ENCODE assay signal across 8 mouse cellular contexts in genomic region chr11:20831600-20832137, GRCm38 (mm10). TPM values are rescaled to one million over a fixed set of nuclear protein-coding genes. Genes with fewer than 3 reads are reported as not detected.
DNase-seq lines count a peak whose midpoint lies in the region; ATAC-seq and TF ChIP-seq lines count a peak whose summit lies in the region.

No protein-coding gene starts in this region.

- in situ Hi-C loops in ES-E14 (cut with MboI; ENCODE audit: low sequenced_read_pairs in 2 of 2, unreplicated experiment in 2 of 2) = no loop called here

- no peak for DNase-seq in gastrocnemius, adult 2 months
- no peak for DNase-seq in gastrocnemius, postnatal 25 days
- DNase-seq in ES-E14 (ENCODE audit: low read depth, low spot score) = no peak
- DNase-seq in hindbrain, embryonic 11.5 days (ENCODE audit: low spot score) = no peak
- DNase-seq in liver, embryonic 11.5 days (ENCODE audit: low spot score) = no peak
- DNase-seq in spleen, postnatal 14 days (ENCODE audit: low spot score in 2 of 2) = no peak

- intact Hi-C loops in gastrocnemius, adult 2 months (cut with DNase I) = loop anchor here (1.0 to 10.0 kb wide), 2 partner anchors 27 to 87 kb away; partner anchors contain the start of gene Aftph

- no peaks in the 10 kb centered on the region for H3K27me3 ChIP-seq in hindbrain, embryonic 11.5 days (ENCODE audit: control insufficient read depth, insufficient read depth, low read length)
- peaks cover 19% of the 10 kb centered on the region; the same call in 1 of the 2 replicates for H3K27me3 ChIP-seq in liver, embryonic 11.5 days (replicated peaks; ENCODE audit: control insufficient read depth, insufficient read depth, low read length)
- no peaks in the 10 kb centered on the region for H3K27me3 ChIP-seq in midbrain, embryonic 16.5 days (ENCODE audit: control insufficient read depth, insufficient read depth, low read depth, low read length)

- TF ChIP-seq POLR2A in cortical plate, adult 2 months (IDR thresholded peaks at IDR 0.05; ENCODE audit: extremely low read depth, insufficient read depth, low read length) = no peak

- TF ChIP-seq CTCF in gastrocnemius, adult 2 months (IDR thresholded peaks at IDR 0.05) = no peak
- no peak for TF ChIP-seq CTCF in cortical plate, adult 2 months (IDR thresholded peaks at IDR 0.05; ENCODE audit: extremely low read depth, insufficient read depth, low read length)

- peak overlapping the region; percentile 98 for H3K4me3 ChIP-seq in gastrocnemius, adult 2 months
- H3K4me3 ChIP-seq in ES-E14 (ENCODE audit: insufficient read depth in 1 of 2, low read depth in 1 of 2, low read length in 2 of 2, poor library complexity in 1 of 2, severe bottlenecking in 1 of 2) = peak overlapping the region; percentile 83 to 97
- H3K4me3 ChIP-seq in cortical plate, adult 2 months (ENCODE audit: insufficient read depth, low read length) = peak overlapping the region; percentile 90
- H3K4me3 ChIP-seq in hindbrain, embryonic 11.5 days (ENCODE audit: low read depth, low read length) = peak overlapping the region; percentile 91
- H3K4me3 ChIP-seq in liver, embryonic 11.5 days (ENCODE audit: low read depth, low read length) = peak overlapping the region; percentile 92
- peak overlapping the region; percentile 80 for H3K4me3 ChIP-seq in midbrain, embryonic 16.5 days (ENCODE audit: low read depth, low read length)

- 24% methylated on average over 11 of the region's 11 CpGs for WGBS in hindbrain, embryonic 11.5 days
- WGBS in liver, embryonic 11.5 days = 27% methylated on average over 11 of the region's 11 CpGs
- 5% methylated on average over 11 of the region's 11 CpGs for WGBS in midbrain, embryonic 16.5 days

- peak overlapping the region; percentile 80 for H3K4me2 ChIP-seq in hindbrain, embryonic 11.5 days (replicated peaks; ENCODE audit: low read depth, low read length)
- H3K4me2 ChIP-seq in liver, embryonic 11.5 days = peak overlapping the region; percentile 78
- peak overlapping the region; percentile 84 for H3K4me2 ChIP-seq in midbrain, embryonic 16.5 days (ENCODE audit: low read length)

- peak overlapping the region; percentile 96 for H3K27ac ChIP-seq in gastrocnemius, adult 2 months
- no peak overlapping the region for H3K27ac ChIP-seq in ES-E14 (ENCODE audit: insufficient read depth, low read depth, low read length, poor library complexity, severe bottlenecking)
- H3K27ac ChIP-seq in cortical plate, adult 2 months (ENCODE audit: insufficient read depth, low read length) = peak overlapping the region; percentile 92; the same call in 1 of the 2 replicates
- H3K27ac ChIP-seq in hindbrain, embryonic 11.5 days (ENCODE audit: low read depth, low read length) = no peak overlapping the region
- H3K27ac ChIP-seq in liver, embryonic 11.5 days (ENCODE audit: low read depth, low read length) = no peak overlapping the region
- peak overlapping the region; percentile 91 for H3K27ac ChIP-seq in midbrain, embryonic 16.5 days (ENCODE audit: low read length)

- H3K4me1 ChIP-seq in ES-E14 (ENCODE audit: control insufficient read depth in 2 of 2, insufficient read depth in 2 of 2, low read length in 2 of 2, poor library complexity in 1 of 2) = peaks cover 2 to 6% of the 10 kb centered on the region in 2 experiments; a peak in 2 of 4 replicates
- H3K4me1 ChIP-seq in cortical plate, adult 2 months (ENCODE audit: control insufficient read depth, insufficient read depth, low read length) = peaks cover 5% of the 10 kb centered on the region
- H3K4me1 ChIP-seq in hindbrain, embryonic 11.5 days (replicated peaks; ENCODE audit: control insufficient read depth, insufficient read depth, low read length) = peaks cover 8% of the 10 kb centered on the region
- H3K4me1 ChIP-seq in liver, embryonic 11.5 days (replicated peaks; ENCODE audit: control insufficient read depth, insufficient read depth, low read length) = peaks cover 9% of the 10 kb centered on the region
- peaks cover 24% of the 10 kb centered on the region for H3K4me1 ChIP-seq in midbrain, embryonic 16.5 days (ENCODE audit: control insufficient read depth, insufficient read depth, low read length)

- ATAC-seq in hindbrain, embryonic 11.5 days (ENCODE audit: low FRiP score) = peak; percentile 10; the same call in 1 of the 2 replicates
- peak; percentile 21 for ATAC-seq in liver, embryonic 11.5 days (replicated peaks; ENCODE audit: low FRiP score)
- ATAC-seq in midbrain, embryonic 16.5 days = peak; percentile 36

- no peaks in the 10 kb centered on the region for H3K9me3 ChIP-seq in ES-E14 (ENCODE audit: control insufficient read depth, insufficient read depth, low read depth, low read length)
- no peaks in the 10 kb centered on the region for H3K9me3 ChIP-seq in hindbrain, embryonic 11.5 days (ENCODE audit: control insufficient read depth, low read length)
- no peaks in the 10 kb centered on the region for H3K9me3 ChIP-seq in liver, embryonic 11.5 days (ENCODE audit: control insufficient read depth, low read length)
- no peaks in the 10 kb centered on the region for H3K9me3 ChIP-seq in midbrain, embryonic 16.5 days (replicated peaks; ENCODE audit: control insufficient read depth, low read length, poor library complexity, severe bottlenecking)

- 0 out of 2 replicates have a peak overlapping the region, but pooled peaks have one; percentile 81 for H3K9ac ChIP-seq in ES-E14 (ENCODE audit: insufficient read depth, low read depth, low read length, poor library complexity, severe bottlenecking)
- H3K9ac ChIP-seq in hindbrain, embryonic 11.5 days (ENCODE audit: low read depth, low read length) = peak overlapping the region; percentile 92; the same call in 1 of the 2 replicates
- H3K9ac ChIP-seq in liver, embryonic 11.5 days (ENCODE audit: low read depth, low read length) = peak overlapping the region; percentile 90
- peak overlapping the region; percentile 94 for H3K9ac ChIP-seq in midbrain, embryonic 16.5 days (ENCODE audit: low read depth, low read length)

- H3K36me3 ChIP-seq in ES-E14 (ENCODE audit: control insufficient read depth, insufficient read depth, low read length, poor library complexity, severe bottlenecking) = peaks cover 9% of the 10 kb centered on the region
- no peaks in the 10 kb centered on the region for H3K36me3 ChIP-seq in hindbrain, embryonic 11.5 days (ENCODE audit: control insufficient read depth, insufficient read depth, low read length)
- 0 out of 2 replicates have a peak, but pooled peaks cover 6% of the 10 kb centered on the region for H3K36me3 ChIP-seq in liver, embryonic 11.5 days (ENCODE audit: control insufficient read depth, insufficient read depth, low read length)
- H3K36me3 ChIP-seq in midbrain, embryonic 16.5 days (ENCODE audit: control insufficient read depth, insufficient read depth, low read length) = no peaks in the 10 kb centered on the region

TF ChIP-seq in ES-E14, 5 proteins besides CTCF, POLR2A, EP300 and RAD21:
- TF ChIP-seq CHD2 (IDR thresholded peaks at IDR 0.05; ENCODE audit: low read depth, low read length) (no peak), MAFK (IDR thresholded peaks at IDR 0.05; ENCODE audit: insufficient read depth, low read depth, low read length) (no peak), ZNF384 (IDR thresholded peaks at IDR 0.05; ENCODE audit: low read depth, low read length) (no peak), HCFC1 (IDR thresholded peaks at IDR 0.05; ENCODE audit: borderline replicate concordance, insufficient read depth, low read length) (no peak), ZC3H11A (IDR thresholded peaks at IDR 0.05; ENCODE audit: borderline replicate concordance, low read depth, low read length) (no peak)
TF ChIP-seq in ES-E14: peak in this region for 0.

RNA-seq across cellular contexts. Expression of gene Lgalsl, which starts 0.8 kb away (rescaled TPM):
- 10 to 100 TPM; 72.0 to 79.2 TPM for total RNA-seq in gastrocnemius, adult 2 months (2021)
- total RNA-seq in gastrocnemius, postnatal 25 days (2021) = 10 to 100 TPM; 64.0 to 79.7 TPM
- 14.9 and 15.7 TPM in 2 replicates for total RNA-seq in ES-E14 (2012; rRNA removed)
- polyA plus RNA-seq in cortical plate, adult 2 months (2012; rRNA removed) = 46.5 and 48.4 TPM in 2 replicates
- 19.7 and 28.4 TPM in 2 replicates for polyA plus RNA-seq in hindbrain, embryonic 11.5 days (2014; fragmentation: Nextera tagmentation; extraction: Ambion mirVana)
- 20.4 and 25.4 TPM in 2 replicates for polyA plus RNA-seq in liver, embryonic 11.5 days (2014; fragmentation: Nextera tagmentation; extraction: Ambion mirVana)
- polyA plus RNA-seq in midbrain, embryonic 16.5 days (2015; fragmentation: Nextera tagmentation; extraction: Ambion mirVana) = 92.2 and 99.1 TPM in 2 replicates

Comparison
In these comparisons a context has a peak if more than half of its experiments do, and no peak if none do; other contexts are left out.
1. H3K27ac ChIP-seq: peak in gastrocnemius, adult 2 months (single experiment), cortical plate, adult 2 months (single experiment) and midbrain, embryonic 16.5 days (single experiment); none in ES-E14 (single experiment), hindbrain, embryonic 11.5 days (single experiment) and liver, embryonic 11.5 days (single experiment).
2. Peak in every context shown above with its lines, with median percentiles within 50 percentile points of each other: H3K4me3 ChIP-seq, H3K9ac ChIP-seq, ATAC-seq and H3K4me2 ChIP-seq.